Mouse (Mus musculus) liver (tissue): ENCODE data around the gene Tubgcp6.

Experiments used
- DNase-seq: peaks from one replicate; pipeline ENCODE4 v3.0.0-alpha.2; 2020; ENCODE audit warnings: mixed read lengths

The Tubgcp6 gene

GRCm38 (mm10) chr15:89061761-89062517 lies 61.0 kb downstream of the Tubgcp6 start:
- DNase-seq = no peak

GRCm38 (mm10) chr15:89060811-89061460 lies 62.0 kb downstream of the Tubgcp6 start:
- DNase-seq = no peak

- no peak for DNase-seq
Observed at GRCm38 (mm10) chr15:89060032-89060681, 62.8 kb downstream of the Tubgcp6 start.

- no peak for DNase-seq
Observed at GRCm38 (mm10) chr15:89059161-89059931, 63.6 kb downstream of the Tubgcp6 start, which contains the start of gene Panx2. TSS of gene Panx2 (plus strand) at chr15:89059734.

- DNase-seq = no peak
Observed at GRCm38 (mm10) chr15:89058736-89059135, 64.2 kb downstream of the Tubgcp6 start.

- DNase-seq = no peak
Observed at GRCm38 (mm10) chr15:89054666-89055065, 68.2 kb downstream of the Tubgcp6 start.
